Mouse (Mus musculus) liver, embryonic 16.5 days (tissue): Measurements from ENCODE around the gene Rtn4rl1. TPM values are rescaled to one million over a fixed set of nuclear protein-coding genes. Genes with fewer than 3 reads are reported as not detected.
A peak's percentile ranks its signal among the peaks of the same experiment; 100 is the strongest.

Experiments
- ATAC-seq: fragments of 200-750 bp; cut with Nextera tagmentation; 2 replicates; pipeline ENCODE4 v1.8.0; 2017; ENCODE audit warnings: low read depth, mild to moderate bottlenecking, moderate number of reproducible peaks, moderate library complexity
- H3K27ac ChIP-seq: fragments of 300-500 bp; sonication (generic); 2 replicates; pipeline ENCODE4 v1.5.1; 2014; ENCODE audit warnings: mild to moderate bottlenecking, low read length
- H3K27me3 ChIP-seq: fragments of 300-500 bp; sonication (generic); 2 replicates; pipeline ENCODE4 v1.6.1; 2014; ENCODE audit warnings: low read depth, low read length, mixed read lengths; ENCODE audit not compliant: control insufficient read depth, insufficient read depth
- H3K36me3 ChIP-seq: fragments of 300-500 bp; sonication (generic); 2 replicates; pipeline ENCODE4 v1.6.1; 2014; ENCODE audit warnings: mild to moderate bottlenecking; ENCODE audit not compliant: control insufficient read depth, insufficient read depth
- H3K4me1 ChIP-seq: fragments of 300-500 bp; sonication (generic); 2 replicates; pipeline ENCODE4 v1.6.1; 2014; ENCODE audit warnings: low read depth, low read length, mixed read lengths; ENCODE audit not compliant: control insufficient read depth
- H3K4me2 ChIP-seq: fragments of 300-500 bp; sonication (generic); 2 replicates; pipeline ENCODE4 v1.6.1; 2014; ENCODE audit warnings: low read depth, low read length, mixed read lengths
- H3K4me3 ChIP-seq: fragments of 300-500 bp; sonication (generic); 2 replicates; pipeline ENCODE4 v1.5.1; 2014; ENCODE audit warnings: low read depth, mild to moderate bottlenecking, low read length
- H3K9ac ChIP-seq: fragments of 300-500 bp; sonication (generic); 2 replicates; pipeline ENCODE4 v1.6.1; 2014; ENCODE audit warnings: low read depth, low read length
- H3K9me3 ChIP-seq: fragments of 300-500 bp; sonication (generic); replicated peaks from 2 replicates; pipeline ENCODE4 v1.6.1; 2016; ENCODE audit warnings: low read length; ENCODE audit not compliant: control insufficient read depth
- WGBS: fragments of 180-500 bp; shearing (Covaris S2); extraction: QIAGEN DNeasy Blood & Tissue Kit; methylation state at CpG from one replicate; pipeline ENCODE4 v1.1.7; 2014; ENCODE audit not compliant: insufficient replicate concordance; 5-methylcytosine and 5-hydroxymethylcytosine counted together
- polyA plus RNA-seq: library from polyadenylated mRNA; unstranded; fragments of >200 nt; fragmentation: Nextera tagmentation; extraction: Ambion mirVana; gene quantifications from 2 replicates; pipeline ENCODE4 v1.2.1, GENCODE M21; 2015

The Rtn4rl1 gene
- polyA plus RNA-seq, 1 experiment from 2014 or later: 0.44 TPM

DNA sequence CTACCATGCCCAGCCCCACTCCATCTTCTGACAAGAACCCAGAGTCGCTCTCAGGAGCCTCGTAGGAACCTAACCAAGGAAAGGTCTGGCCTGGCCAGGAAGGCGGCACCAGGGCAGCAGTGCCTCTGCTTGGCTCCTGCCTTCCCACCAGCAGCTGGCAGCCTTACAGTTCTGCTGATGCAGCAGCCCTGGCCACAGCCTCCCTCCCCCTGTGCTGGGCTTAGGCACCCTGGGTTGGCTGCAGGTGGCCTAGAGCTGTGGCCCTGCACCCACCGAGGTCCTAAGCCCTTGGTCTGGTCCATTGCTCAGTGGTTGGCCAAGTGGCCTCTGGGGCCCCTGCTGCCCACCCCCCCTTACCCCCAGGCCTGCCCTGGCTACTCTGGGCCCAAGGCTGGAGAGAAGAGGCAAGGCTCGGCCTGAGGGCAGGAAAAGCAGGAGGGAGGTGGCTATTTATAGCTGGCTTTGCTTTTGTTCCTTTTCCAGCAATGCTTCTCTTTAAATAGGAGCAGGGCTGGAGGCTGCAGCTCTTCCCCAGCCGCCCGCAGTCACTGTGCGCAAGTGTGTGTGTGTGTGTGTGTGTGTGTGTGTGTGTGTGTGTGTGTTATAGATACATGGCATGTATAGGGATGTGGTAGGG lies 18.6 kb downstream of the Rtn4rl1 start:
- Histone ChIP-seq H3K9ac (no peak overlapping the region), H3K4me3 (no peak overlapping the region), H3K27me3 (peaks cover 3% of the 10 kb centered on the region), H3K27ac (peak overlapping the region; percentile 54), H3K4me2 (no peak overlapping the region), H3K9me3 (no peaks in the 10 kb centered on the region), H3K4me1 (peaks cover 49% of the 10 kb centered on the region), H3K36me3 (no peaks in the 10 kb centered on the region)
- ATAC-seq: no peak
- WGBS: 56% methylated on average over 8 of the region's 8 CpGs

DNA sequence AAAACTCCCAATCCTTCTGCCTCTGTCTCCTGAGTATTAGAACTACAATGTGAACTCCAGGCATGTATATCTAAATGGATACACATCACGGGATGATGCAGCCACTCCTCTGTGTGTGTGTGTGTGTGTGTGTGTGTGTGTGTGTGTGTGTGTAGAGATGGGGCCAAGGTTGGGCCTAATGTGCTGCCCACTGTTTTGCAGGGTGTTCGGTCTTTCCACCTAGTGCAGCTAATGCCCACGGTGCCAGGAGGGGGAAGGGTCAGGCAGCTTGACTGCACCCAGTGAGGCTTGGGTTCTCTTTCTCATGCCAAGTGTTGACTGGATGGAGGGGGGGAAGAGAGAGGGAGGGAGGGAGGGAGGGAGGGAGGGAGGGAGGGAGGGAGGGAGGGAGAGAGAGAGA lies 19.3 kb downstream of the Rtn4rl1 start:
- Histone ChIP-seq H3K4me2 (no peak overlapping the region), H3K27me3 (peaks cover 3% of the 10 kb centered on the region), H3K4me1 (peaks cover 49% of the 10 kb centered on the region), H3K9me3 (no peaks in the 10 kb centered on the region), H3K27ac (no peak overlapping the region), H3K9ac (no peak overlapping the region), H3K4me3 (no peak overlapping the region), H3K36me3 (no peaks in the 10 kb centered on the region)
- 75% methylated on average over 3 of the region's 3 CpGs for WGBS
- no peak for ATAC-seq

DNA sequence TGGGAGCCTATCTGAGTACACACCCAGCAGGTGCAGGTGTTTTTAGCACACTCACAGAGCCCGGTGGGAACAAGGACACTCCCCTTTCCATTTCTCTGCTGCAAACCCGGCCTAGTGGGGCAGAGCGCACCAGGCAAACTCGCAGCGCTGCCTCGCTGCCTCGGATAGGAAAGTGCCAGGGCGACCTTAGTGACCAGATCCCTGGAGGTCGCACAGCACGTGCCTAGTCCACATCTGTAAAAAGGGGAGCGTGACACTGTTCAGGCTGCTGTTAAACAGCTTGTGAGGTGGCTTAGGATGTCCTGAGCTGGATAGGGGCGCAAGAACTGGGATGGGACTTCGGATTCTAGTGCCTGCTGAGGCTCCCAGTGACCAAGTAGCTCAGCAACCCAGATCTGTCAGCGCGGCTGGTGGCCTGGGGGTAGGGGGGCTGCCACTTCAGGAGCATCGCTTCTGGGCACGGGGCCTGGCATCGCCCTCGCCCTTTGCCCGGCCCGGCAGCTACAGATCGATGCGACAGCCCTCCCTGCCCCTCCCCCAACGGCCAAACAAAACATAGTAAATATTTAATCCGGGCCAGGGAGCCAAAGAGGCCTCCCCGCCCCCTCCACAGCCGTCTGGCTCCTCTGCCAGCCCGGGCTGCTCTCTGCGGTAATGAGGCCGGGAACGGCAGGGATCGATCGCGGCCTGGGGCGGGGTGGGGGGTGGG lies 19.9 kb downstream of the Rtn4rl1 start:
- H3K4me2 ChIP-seq: peak overlapping the region; percentile 49
- 26% methylated on average over 35 of the region's 35 CpGs for WGBS
- peak overlapping the region; percentile 77 for H3K27ac ChIP-seq
- ATAC-seq: peak; percentile 75
- peak overlapping the region; percentile 0; the same call in 1 of the 2 replicates for H3K9ac ChIP-seq
- peaks cover 3% of the 10 kb centered on the region for H3K27me3 ChIP-seq
- peak overlapping the region; percentile 34 for H3K4me3 ChIP-seq
- H3K9me3 ChIP-seq: no peaks in the 10 kb centered on the region
- H3K4me1 ChIP-seq: peaks cover 49% of the 10 kb centered on the region
- H3K36me3 ChIP-seq: no peaks in the 10 kb centered on the region

DNA sequence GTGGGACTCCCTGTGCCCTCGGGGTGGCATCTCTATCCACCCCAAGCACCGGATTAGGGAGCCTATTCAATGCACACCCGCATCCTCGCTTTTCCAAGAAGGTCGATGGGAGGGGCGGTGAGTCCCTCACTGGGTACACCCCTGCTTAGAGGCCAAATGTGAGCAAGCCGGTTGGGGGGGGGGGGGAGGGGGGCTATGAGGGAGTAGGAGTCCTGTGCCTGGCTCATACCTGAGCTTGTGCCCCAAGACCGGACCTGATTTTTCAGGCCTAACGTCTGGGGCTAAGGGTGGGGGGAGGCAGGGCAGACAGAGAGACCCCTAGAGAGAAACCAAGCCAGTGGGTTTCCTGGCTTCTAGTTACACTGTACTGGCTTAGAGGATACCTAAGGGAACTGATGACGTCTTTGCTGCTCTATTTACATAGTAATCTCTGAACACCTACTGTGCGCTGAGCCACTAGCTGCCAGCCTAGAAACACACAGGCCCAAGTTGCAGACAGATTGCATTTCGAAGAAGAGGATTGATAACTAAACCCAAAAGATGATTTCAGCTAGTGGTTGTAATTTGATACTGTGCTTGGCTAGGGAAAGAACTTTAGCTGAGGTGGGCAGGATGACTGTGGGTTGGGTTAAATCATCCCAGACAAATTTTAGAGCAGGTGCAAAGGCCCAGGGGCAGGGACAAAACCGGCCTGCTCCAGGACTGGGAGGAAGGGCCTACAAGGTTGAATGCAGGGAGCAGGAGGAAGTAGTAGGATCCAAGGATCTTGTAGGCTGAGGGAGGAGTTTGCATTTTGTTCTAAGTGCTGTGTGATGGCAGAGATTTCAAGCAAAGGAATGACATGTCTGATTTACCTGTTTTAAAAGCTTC lies 20.7 kb downstream of the Rtn4rl1 start:
- Histone ChIP-seq H3K4me3 (peak overlapping the region; percentile 34), H3K4me1 (peaks cover 42% of the 10 kb centered on the region), H3K27me3 (peaks cover 3% of the 10 kb centered on the region), H3K9ac (peak overlapping the region; percentile 0; the same call in 1 of the 2 replicates), H3K27ac (peak overlapping the region; percentile 10), H3K36me3 (no peaks in the 10 kb centered on the region), H3K4me2 (peak overlapping the region; percentile 49), H3K9me3 (no peaks in the 10 kb centered on the region)
- 39% methylated on average over 12 of the region's 13 CpGs for WGBS
- ATAC-seq: no peak

DNA sequence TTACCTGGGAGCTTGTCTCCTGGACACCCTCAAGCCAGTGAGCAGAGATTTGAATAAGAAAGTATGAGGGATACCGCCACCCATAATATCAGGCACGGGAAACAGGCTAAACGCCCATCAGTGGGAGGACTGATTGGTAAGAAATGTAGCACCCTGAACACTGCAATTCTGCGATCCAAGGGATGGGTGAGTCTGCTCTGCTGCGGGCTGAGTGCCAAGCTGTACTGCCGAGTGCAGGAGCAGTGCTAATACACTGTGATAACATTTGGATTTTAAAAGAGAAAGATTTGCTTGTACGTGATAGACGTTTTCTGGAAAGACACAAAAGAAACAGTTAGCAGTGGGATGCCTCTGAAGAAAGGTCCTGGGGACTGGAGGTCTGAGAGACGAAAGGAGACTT lies 26.5 kb downstream of the Rtn4rl1 start:
- Histone ChIP-seq H3K4me3 (no peak overlapping the region), H3K4me2 (no peak overlapping the region), H3K9ac (no peak overlapping the region), H3K27ac (no peak overlapping the region), H3K36me3 (no peaks in the 10 kb centered on the region), H3K9me3 (no peaks in the 10 kb centered on the region), H3K27me3 (no peaks in the 10 kb centered on the region), H3K4me1 (no peaks in the 10 kb centered on the region; the same call in 1 of the 2 replicates)
- WGBS: 49% methylated on average over 9 of the region's 9 CpGs
- ATAC-seq: no peak

DNA sequence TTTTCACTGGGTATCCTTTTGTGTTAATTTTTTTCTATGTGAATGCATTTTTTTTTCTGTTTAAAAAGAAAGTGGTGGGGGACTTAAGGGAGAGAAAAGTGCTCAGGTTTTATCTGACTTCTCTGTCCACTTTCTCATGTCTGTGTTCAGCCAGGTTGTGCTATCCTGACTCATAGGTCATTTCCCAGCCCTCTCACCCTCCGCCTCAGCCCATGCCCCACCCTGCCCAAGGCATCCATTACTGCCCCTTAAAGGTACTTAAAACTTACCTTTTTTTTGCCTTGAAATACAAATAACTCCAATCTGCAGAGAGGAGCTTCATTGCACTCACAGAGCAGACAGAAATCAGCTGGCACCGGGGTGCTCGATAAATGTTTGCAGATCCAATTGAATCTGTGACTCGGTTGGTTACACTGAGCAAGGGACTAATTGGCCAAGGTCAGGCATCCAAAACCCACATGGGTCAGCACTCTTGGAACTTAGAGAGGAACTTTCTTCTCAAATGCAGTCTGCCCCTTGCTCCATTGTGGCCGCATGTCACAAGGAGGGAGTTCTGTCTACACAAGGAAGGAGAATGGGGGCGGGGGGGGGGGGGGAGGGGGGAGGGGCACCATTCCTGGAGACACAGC lies 27.0 kb downstream of the Rtn4rl1 start:
- H3K4me3 ChIP-seq: no peak overlapping the region
- no peaks in the 10 kb centered on the region; the same call in 1 of the 2 replicates for H3K4me1 ChIP-seq
- no peaks in the 10 kb centered on the region for H3K9me3 ChIP-seq
- no peak for ATAC-seq
- 37% methylated on average over 6 of the region's 6 CpGs for WGBS
- no peak overlapping the region for H3K9ac ChIP-seq
- H3K27ac ChIP-seq: no peak overlapping the region
- H3K4me2 ChIP-seq: no peak overlapping the region
- no peaks in the 10 kb centered on the region for H3K36me3 ChIP-seq
- H3K27me3 ChIP-seq: no peaks in the 10 kb centered on the region

DNA sequence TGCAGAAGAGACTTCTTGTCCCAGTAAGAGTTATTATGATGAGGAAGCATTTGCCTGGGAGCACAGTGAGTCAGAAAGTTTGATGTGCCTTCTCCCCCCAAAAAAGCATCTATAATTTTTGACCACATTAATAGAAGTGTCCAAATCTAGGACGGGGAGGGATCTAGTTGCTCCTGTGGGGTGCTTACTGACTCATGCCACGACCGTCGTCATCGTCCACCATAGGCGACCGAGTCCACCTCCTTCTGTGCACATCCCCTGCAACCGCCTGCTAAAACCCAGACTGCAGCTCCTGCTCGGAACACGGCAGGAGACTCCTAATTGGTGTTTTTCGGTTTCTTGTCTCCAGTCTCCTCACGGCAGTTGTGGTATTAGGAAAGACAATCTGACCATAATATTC lies 30.5 kb downstream of the Rtn4rl1 start:
- Histone ChIP-seq H3K27me3 (peaks cover 6% of the 10 kb centered on the region), H3K9me3 (no peaks in the 10 kb centered on the region), H3K4me2 (no peak overlapping the region), H3K27ac (no peak overlapping the region), H3K4me1 (no peaks in the 10 kb centered on the region; the same call in 1 of the 2 replicates), H3K36me3 (no peaks in the 10 kb centered on the region), H3K4me3 (no peak overlapping the region), H3K9ac (no peak overlapping the region)
- WGBS: 71% methylated on average over 12 of the region's 12 CpGs
- ATAC-seq: no peak

DNA sequence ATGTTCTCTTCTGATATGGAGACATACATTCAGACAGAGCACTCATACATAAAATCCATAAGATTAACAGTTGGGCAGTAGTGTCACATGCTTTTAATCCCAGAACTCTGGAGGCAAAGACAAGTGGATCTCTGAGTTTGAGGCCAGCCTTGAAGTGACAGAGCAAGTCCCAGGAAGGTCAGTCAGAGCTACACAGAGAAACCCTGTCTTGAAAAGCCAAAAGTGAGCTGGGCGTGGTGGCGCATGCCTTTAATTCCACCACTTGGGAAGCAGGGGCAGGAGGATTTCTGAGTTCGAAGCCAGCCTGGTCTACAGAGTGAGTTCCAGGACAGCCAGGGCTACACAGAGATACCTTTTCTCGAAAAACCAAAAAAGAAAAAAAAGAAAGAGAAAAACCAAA lies 31.3 kb downstream of the Rtn4rl1 start:
- Histone ChIP-seq H3K4me1 (no peaks in the 10 kb centered on the region), H3K9ac (no peak overlapping the region), H3K27me3 (peaks cover 6% of the 10 kb centered on the region), H3K36me3 (no peaks in the 10 kb centered on the region), H3K4me2 (no peak overlapping the region), H3K9me3 (no peaks in the 10 kb centered on the region), H3K4me3 (no peak overlapping the region), H3K27ac (no peak overlapping the region)
- no peak for ATAC-seq
- whole genome bisulfite sequencing: 73% methylated on average over 4 of the region's 4 CpGs
